ENCODE assay signal across 17 mouse cellular contexts in the genomic region with DNA sequence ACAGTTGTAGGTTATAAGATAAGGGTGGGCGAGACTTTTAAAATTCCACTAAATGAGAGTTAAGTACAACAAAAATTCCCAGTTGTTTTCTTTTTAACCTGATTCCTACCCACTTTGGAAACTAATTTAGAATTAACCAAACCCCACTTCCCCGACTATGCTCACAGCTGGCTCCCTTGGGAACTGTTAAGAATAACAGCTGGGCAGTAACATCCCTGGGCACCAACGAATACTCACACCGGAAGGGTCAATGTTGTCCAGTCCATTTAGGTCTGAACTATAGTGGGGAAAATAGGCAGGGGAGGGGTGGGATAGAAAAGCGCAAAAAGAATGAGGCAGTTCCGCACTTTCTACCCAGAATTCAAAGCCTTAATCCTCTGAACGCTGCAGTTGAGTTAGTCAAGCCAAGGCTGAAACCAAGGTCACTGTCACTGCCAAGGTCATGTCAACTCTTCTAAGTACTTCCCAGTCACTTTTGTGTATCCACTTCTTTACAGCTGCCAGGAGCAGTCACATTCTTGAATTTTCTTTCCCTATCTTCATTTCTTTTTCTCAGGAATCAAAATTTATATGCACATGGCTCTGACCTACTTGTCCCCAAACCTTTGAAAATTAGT.
A peak's percentile ranks its signal among the peaks of the same experiment; 100 is the strongest.
DNase-seq lines count a peak whose midpoint lies in the region; TF ChIP-seq lines count a peak whose summit lies in the region.
"Had no signal": no experiment of that assay in that cellular context is flagged by ENCODE, and none has a peak within 500 bp of the region (broad histone marks: within the 10 kb centered on the region; RNA-seq: fewer than 3 reads in every experiment).

No protein-coding gene starts in this region.

- no peak overlapping the region for H3K4me3 ChIP-seq in kidney, adult 2 months (ENCODE audit: insufficient read depth, low read depth, low read length)
- H3K4me3 ChIP-seq in brown adipose tissue, adult 24 weeks (ENCODE audit: insufficient read depth, low read depth, low read length): no peak overlapping the region
- no peak overlapping the region for H3K4me3 ChIP-seq in myocyte
- H3K4me3 ChIP-seq: forebrain, embryonic 10.5 days; neural tube, embryonic 12.5 days had no signal

- H3K27ac ChIP-seq in kidney, adult 2 months (ENCODE audit: insufficient read depth, low read depth, low read length): peak overlapping the region; percentile 32; the same call in 1 of the 2 replicates
- peak overlapping the region; percentile 27 for H3K27ac ChIP-seq in brown adipose tissue, adult 24 weeks (replicated peaks; ENCODE audit: low read depth, low read length)
- H3K27ac ChIP-seq: forebrain, embryonic 10.5 days; neural tube, embryonic 12.5 days had no signal

- WGBS in kidney, adult 2 months: 72% methylated on average over 7 of the region's 7 CpGs

- no peaks in the 10 kb centered on the region for H3K27me3 ChIP-seq in kidney, adult 2 months (replicated peaks; ENCODE audit: control insufficient read depth, insufficient read depth, low read length)
- no peaks in the 10 kb centered on the region for H3K27me3 ChIP-seq in myocyte (ENCODE audit: control insufficient read depth, insufficient read depth, insufficient read length)
- H3K27me3 ChIP-seq: neural tube, embryonic 12.5 days had no signal

- no peak for TF ChIP-seq CTCF in kidney, adult 2 months (conservative IDR thresholded peaks at IDR 0.05; ENCODE audit: insufficient read depth, insufficient read length, low read depth, low read length)

- no peak overlapping the region for H3ac ChIP-seq in myocyte (ENCODE audit: control insufficient read depth, insufficient read length)

- H3K36me3 ChIP-seq in kidney, adult 2 months (ENCODE audit: control insufficient read depth, insufficient read depth, low read length): no peaks in the 10 kb centered on the region
- H3K36me3 ChIP-seq in myocyte (ENCODE audit: control insufficient read depth, insufficient read depth): peaks cover 10% of the 10 kb centered on the region
- H3K36me3 ChIP-seq: forebrain, embryonic 10.5 days; neural tube, embryonic 12.5 days had no signal

- H3K79me2 ChIP-seq in myocyte (ENCODE audit: control insufficient read depth, insufficient read depth): peaks cover 85% of the 10 kb centered on the region

- H3K4me2 ChIP-seq in myocyte (ENCODE audit: low read depth): peak overlapping the region; percentile 65
- H3K4me2 ChIP-seq: neural tube, embryonic 12.5 days had no signal

- peak; percentile 54 for DNase-seq in adrenal gland, postnatal 14 days
- DNase-seq in adrenal gland, adult 8-10 months: no peak
- no peak for DNase-seq in kidney, adult 2 months
- DNase-seq in kidney, postnatal 10 days: no peak
- DNase-seq in T-cell, adult 2 months (ENCODE audit: low spot score): no peak
- DNase-seq: cerebellum, postnatal 10 days; gastrocnemius, postnatal 25 days; kidney, adult 8-10 months; kidney, postnatal 4 days; liver, postnatal 0 days; lung, postnatal 36 days; right cerebral cortex, postnatal 4 days; thymus, postnatal 36 days had no signal

- no peak for TF ChIP-seq POLR2A in kidney, adult 2 months (IDR thresholded peaks at IDR 0.05; ENCODE audit: low read depth, low read length)
- TF ChIP-seq POLR2A in myocyte (IDR thresholded peaks at IDR 0.05; ENCODE audit: insufficient read length, low read depth): no peak

- peaks cover 23% of the 10 kb centered on the region for H3K4me1 ChIP-seq in kidney, adult 2 months (ENCODE audit: control insufficient read depth, insufficient read depth, low read length)
- H3K4me1 ChIP-seq in brown adipose tissue, adult 24 weeks (ENCODE audit: control insufficient read depth, insufficient read depth, insufficient read length, low read length): peaks cover 33% of the 10 kb centered on the region

TF ChIP-seq in myocyte, 11 proteins besides CTCF, POLR2A, EP300 and RAD21:
- TF ChIP-seq TCF12 (IDR thresholded peaks at IDR 0.05; ENCODE audit: insufficient read depth, poor library complexity, severe bottlenecking) (peak; percentile 83), SRF (IDR thresholded peaks at IDR 0.05; ENCODE audit: control insufficient read depth, insufficient read length, low read depth) (no peak), MYOD1 (IDR thresholded peaks at IDR 0.05; ENCODE audit: control insufficient read depth in 1 of 3, insufficient read length in 2 of 3, low read depth in 2 of 3) (peak in 2 of 3 experiments; percentile 65 to 74)
TF ChIP-seq in myocyte: peak in this region for 2.
